ENCODE assay signal across 9 mouse cellular contexts in genomic region chr10:36507991-36508546, GRCm38 (mm10). TPM values are rescaled to one million over a fixed set of nuclear protein-coding genes. Genes with fewer than 3 reads are reported as not detected.
DNase-seq lines count a peak whose midpoint lies in the region; ATAC-seq and TF ChIP-seq lines count a peak whose summit lies in the region.
"Had no signal": no experiment of that assay in that cellular context is flagged by ENCODE, and none has a peak within 500 bp of the region (broad histone marks: within the 10 kb centered on the region; RNA-seq: fewer than 3 reads in every experiment).

No protein-coding gene starts in this region.

- peak; percentile 1 to 3 for DNase-seq in kidney, postnatal 4 days
- no peak for DNase-seq in kidney, adult 2 months
- peak; percentile 22 for DNase-seq in embryonic facial prominence, embryonic 10.5 days (ENCODE audit: low spot score)
- DNase-seq in adrenal gland, postnatal 36 days: no peak
- no peak for DNase-seq in left cerebral cortex, postnatal 14 days (ENCODE audit: low spot score in 2 of 2)
- DNase-seq in thymus, postnatal 10 days (ENCODE audit: low spot score in 2 of 2): no peak

- WGBS in kidney, adult 2 months: 2% methylated on average over 18 of the region's 18 CpGs
- under 1% methylated on average over 18 of the region's 18 CpGs for WGBS in embryonic facial prominence, embryonic 10.5 days
- 1% methylated on average over 18 of the region's 18 CpGs for WGBS in hindbrain, embryonic 13.5 days
- WGBS in neural tube, embryonic 13.5 days: under 1% methylated on average over 18 of the region's 18 CpGs

- no peak overlapping the region for H3K4me3 ChIP-seq in kidney, adult 2 months (ENCODE audit: insufficient read depth, low read depth, low read length)
- peak overlapping the region; percentile 78 for H3K4me3 ChIP-seq in embryonic facial prominence, embryonic 10.5 days
- H3K4me3 ChIP-seq in hindbrain, embryonic 13.5 days: peak overlapping the region; percentile 80
- H3K4me3 ChIP-seq in neural tube, embryonic 13.5 days: peak overlapping the region; percentile 79

- H3K27me3 ChIP-seq in kidney, adult 2 months (replicated peaks; ENCODE audit: control insufficient read depth, insufficient read depth, low read length): no peaks in the 10 kb centered on the region; the same call in 1 of the 2 replicates
- H3K27me3 ChIP-seq in embryonic facial prominence, embryonic 10.5 days (replicated peaks; ENCODE audit: low read depth, poor library complexity, severe bottlenecking): peaks cover 58% of the 10 kb centered on the region
- peaks cover 5% of the 10 kb centered on the region; the same call in 1 of the 2 replicates for H3K27me3 ChIP-seq in hindbrain, embryonic 13.5 days
- H3K27me3 ChIP-seq in neural tube, embryonic 13.5 days: peaks cover 12% of the 10 kb centered on the region; the same call in 1 of the 2 replicates

- H3K4me2 ChIP-seq in hindbrain, embryonic 13.5 days: peak overlapping the region; percentile 97
- peak overlapping the region; percentile 95 for H3K4me2 ChIP-seq in neural tube, embryonic 13.5 days

- H3K36me3 ChIP-seq in kidney, adult 2 months (ENCODE audit: control insufficient read depth, insufficient read depth, low read length): no peaks in the 10 kb centered on the region
- no peaks in the 10 kb centered on the region for H3K36me3 ChIP-seq in embryonic facial prominence, embryonic 10.5 days (replicated peaks)
- no peaks in the 10 kb centered on the region for H3K36me3 ChIP-seq in hindbrain, embryonic 13.5 days
- H3K36me3 ChIP-seq in neural tube, embryonic 13.5 days: no peaks in the 10 kb centered on the region

- H3K4me1 ChIP-seq in kidney, adult 2 months (ENCODE audit: control insufficient read depth, insufficient read depth, low read length): no peaks in the 10 kb centered on the region
- peaks cover 17% of the 10 kb centered on the region for H3K4me1 ChIP-seq in embryonic facial prominence, embryonic 10.5 days
- H3K4me1 ChIP-seq in hindbrain, embryonic 13.5 days (replicated peaks): peaks cover 23% of the 10 kb centered on the region
- H3K4me1 ChIP-seq in neural tube, embryonic 13.5 days (replicated peaks): peaks cover 20% of the 10 kb centered on the region

- intact Hi-C loops in left cerebral cortex, postnatal 14 days (cut with DNase I): no loop called here

- no peak overlapping the region for H3K27ac ChIP-seq in kidney, adult 2 months (ENCODE audit: insufficient read depth, low read depth, low read length)
- no peak overlapping the region for H3K27ac ChIP-seq in embryonic facial prominence, embryonic 10.5 days (replicated peaks)
- peak overlapping the region; percentile 90 for H3K27ac ChIP-seq in hindbrain, embryonic 13.5 days
- H3K27ac ChIP-seq in neural tube, embryonic 13.5 days (replicated peaks): peak overlapping the region; percentile 84

- 0 out of 2 replicates have a peak, but pooled peaks have one; percentile 4 for ATAC-seq in hindbrain, embryonic 13.5 days (ENCODE audit: low FRiP score)
- no peak for ATAC-seq in neural tube, embryonic 13.5 days (ENCODE audit: low read depth)

- no peak for TF ChIP-seq CTCF in kidney, adult 2 months (conservative IDR thresholded peaks at IDR 0.05; ENCODE audit: insufficient read depth, insufficient read length, low read depth, low read length)

- no peak for TF ChIP-seq POLR2A in kidney, adult 2 months (IDR thresholded peaks at IDR 0.05; ENCODE audit: low read depth, low read length)

- H3K9me3 ChIP-seq in embryonic facial prominence, embryonic 10.5 days: no peaks in the 10 kb centered on the region
- H3K9me3 ChIP-seq in hindbrain, embryonic 13.5 days: no peaks in the 10 kb centered on the region
- H3K9me3 ChIP-seq in neural tube, embryonic 13.5 days: no peaks in the 10 kb centered on the region

- H3K9ac ChIP-seq in hindbrain, embryonic 13.5 days: peak overlapping the region; percentile 80
- peak overlapping the region; percentile 85 for H3K9ac ChIP-seq in neural tube, embryonic 13.5 days

RNA-seq across cellular contexts. Expression of gene Hs3st5, which starts 1.5 kb away (rescaled TPM):
- 0.07 and 0.11 TPM in 2 replicates for polyA plus RNA-seq in kidney, adult 2 months (2012; rRNA removed)
- 1.4 and 3.3 TPM in 2 replicates for polyA plus RNA-seq in embryonic facial prominence, embryonic 10.5 days (2016; fragmentation: Nextera tagmentation; extraction: Ambion mirVana)
- 24.4 and 25.2 TPM in 2 replicates for polyA plus RNA-seq in hindbrain, embryonic 13.5 days (2015; fragmentation: Nextera tagmentation; extraction: Ambion mirVana)
- polyA plus RNA-seq in neural tube, embryonic 13.5 days (2015; fragmentation: Nextera tagmentation; extraction: Ambion mirVana): 26.1 and 26.4 TPM in 2 replicates
- under 1 TPM; 0.36 to 0.40 TPM for total RNA-seq in adrenal gland, postnatal 36 days (2021)
- total RNA-seq in left cerebral cortex, postnatal 14 days (2021): 10 to 100 TPM in 1 of 2 experiments, 1 to 10 TPM in 1; 9.0 to 10.9 TPM
- total RNA-seq: liver, adult 2 months had no signal
- polyA plus RNA-seq: liver, adult 2 months had no signal

Comparison
In these comparisons a context has a peak if more than half of its experiments do, and no peak if none do; other contexts are left out.
1. DNase-seq: peak in kidney, postnatal 4 days (2 of 2) and embryonic facial prominence, embryonic 10.5 days (single experiment); none in kidney, adult 2 months (single experiment), adrenal gland, postnatal 36 days (0 of 2), left cerebral cortex, postnatal 14 days (0 of 2) and thymus, postnatal 10 days (0 of 2).
2. H3K27ac ChIP-seq: peak in hindbrain, embryonic 13.5 days (single experiment) and neural tube, embryonic 13.5 days (single experiment); none in kidney, adult 2 months (single experiment) and embryonic facial prominence, embryonic 10.5 days (single experiment).